Mouse (Mus musculus): Measurements from ENCODE around the gene Fmod.

The Fmod gene

GRCm38 (mm10) chr1:134095721-134096120 lies 58.7 kb downstream of the Fmod start:
- WGBS: 61% methylated on average over 4 of the region's 4 CpGs

DNA sequence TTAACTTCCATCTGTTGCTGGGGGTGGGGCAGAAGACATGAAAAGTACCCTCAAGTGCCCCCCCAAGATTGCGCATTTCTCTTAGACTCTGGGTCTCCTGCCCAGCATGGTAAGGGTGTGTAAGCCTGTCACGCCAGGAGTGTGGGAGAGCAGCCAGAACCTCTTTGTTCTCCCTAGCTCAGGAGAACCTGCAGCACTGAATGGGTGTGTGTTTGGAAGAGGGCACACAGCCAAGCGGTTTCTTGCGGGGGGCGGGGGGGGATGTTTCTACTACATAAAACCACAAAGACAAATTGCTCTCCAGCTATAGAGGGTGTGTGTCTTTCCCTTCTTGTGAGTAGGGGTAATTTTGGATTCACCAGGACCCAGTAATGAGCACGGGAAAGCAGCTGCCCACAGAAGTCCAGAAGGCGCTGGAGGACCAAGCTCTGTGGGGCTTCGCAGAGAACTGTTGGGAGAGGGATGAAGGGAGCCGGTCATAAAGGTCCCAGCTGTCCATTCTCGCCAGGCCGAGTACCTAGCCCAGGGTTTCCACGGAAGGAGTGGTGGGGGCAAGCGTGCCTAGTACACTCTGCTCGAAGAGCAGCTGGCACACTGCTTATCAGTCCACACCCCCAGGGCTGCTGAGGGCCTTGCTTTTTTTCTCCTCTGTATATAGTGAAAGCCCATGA lies 59.3 kb downstream of the Fmod start:
- WGBS: 23% methylated on average over 14 of the region's 14 CpGs

DNA sequence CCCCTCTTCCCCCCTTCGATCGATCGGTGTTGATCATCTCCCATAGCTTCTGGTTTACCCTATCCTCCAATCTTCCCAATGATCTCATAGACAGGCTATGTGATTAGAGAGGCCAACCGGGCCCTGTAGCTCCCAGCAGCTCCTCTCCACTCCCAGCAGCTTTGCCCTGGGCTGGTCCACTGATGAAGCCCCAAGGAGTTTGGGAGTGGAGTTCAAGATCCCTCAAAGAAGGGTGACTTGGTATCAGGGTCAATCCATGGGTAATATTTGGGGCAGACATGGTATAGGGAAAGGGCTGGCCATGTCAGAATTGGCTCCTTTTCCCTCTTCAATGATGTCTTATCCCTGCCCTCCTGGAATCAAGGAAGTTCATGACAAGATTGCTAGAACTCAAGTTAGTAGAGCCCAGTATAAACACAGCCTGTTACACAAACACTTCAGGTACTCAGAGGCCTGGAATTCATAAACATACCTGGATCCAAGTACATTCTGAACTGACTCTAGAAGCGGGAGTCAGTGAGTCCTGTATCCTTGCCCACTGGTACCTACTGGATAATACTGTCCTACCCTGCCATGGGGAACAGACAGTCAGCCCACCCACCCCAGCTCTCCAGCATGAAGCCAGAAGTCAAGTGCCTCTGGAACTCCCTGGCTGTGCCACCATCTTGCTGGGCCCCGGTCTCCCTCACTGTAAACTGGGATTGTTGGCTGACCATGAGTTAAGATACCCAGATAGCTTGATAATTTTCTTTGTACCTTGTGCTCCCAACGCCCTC lies 60.2 kb downstream of the Fmod start:
- WGBS: 89% methylated on average over 7 of the region's 7 CpGs

Measured in cerebral cortex, adult 2 months (tissue).